ENCODE assay signal across 9 mouse cellular contexts in the genomic region with DNA sequence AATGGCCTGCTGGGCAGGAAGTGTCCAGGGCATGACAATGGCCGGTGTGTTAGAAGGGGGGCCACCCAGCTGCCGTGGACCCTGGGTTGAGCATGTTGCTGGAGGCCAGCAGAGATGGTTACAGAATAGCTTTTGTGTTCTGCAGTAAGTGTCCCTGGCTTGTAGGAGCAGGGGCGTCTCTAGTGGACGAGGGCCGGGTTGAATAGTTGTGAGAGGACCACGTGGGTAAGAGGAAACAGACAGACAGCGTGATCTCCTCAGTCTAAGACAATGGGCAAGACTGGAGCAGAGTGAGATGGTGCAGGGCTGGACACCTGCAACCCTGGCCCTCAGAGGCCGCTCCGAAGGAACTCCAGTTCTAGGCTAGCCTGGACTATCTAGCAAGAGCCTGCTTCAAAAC. TPM values are rescaled to one million over a fixed set of nuclear protein-coding genes. Genes with fewer than 3 reads are reported as not detected.
DNase-seq lines count a peak whose midpoint lies in the region; ATAC-seq and TF ChIP-seq lines count a peak whose summit lies in the region.
"Had no signal": no experiment of that assay in that cellular context is flagged by ENCODE, and none has a peak within 500 bp of the region (broad histone marks: within the 10 kb centered on the region; RNA-seq: fewer than 3 reads in every experiment).

No protein-coding gene starts in this region.

- DNase-seq in heart, postnatal 25 days (ENCODE audit: low spot score): no peak
- DNase-seq in thymus, adult 2 months: no peak
- no peak for DNase-seq in thymus, postnatal 25 days
- DNase-seq in adrenal gland, adult 8-10 months: no peak
- DNase-seq: kidney, postnatal 25 days had no signal

- H3K9ac ChIP-seq in heart, embryonic 15.5 days: peak overlapping the region; percentile 74
- no peak overlapping the region for H3K9ac ChIP-seq in liver, embryonic 12.5 days
- peak overlapping the region; percentile 79 for H3K9ac ChIP-seq in stomach, embryonic 16.5 days (ENCODE audit: low read length)
- no peak overlapping the region for H3K9ac ChIP-seq in midbrain, embryonic 16.5 days (ENCODE audit: low read depth, low read length)

- peak overlapping the region; percentile 96 for H3K27ac ChIP-seq in heart, embryonic 15.5 days
- H3K27ac ChIP-seq in thymus, adult 2 months (ENCODE audit: control insufficient read depth, insufficient read depth, low read length): peak overlapping the region; percentile 100
- no peak overlapping the region for H3K27ac ChIP-seq in liver, embryonic 12.5 days
- peak overlapping the region; percentile 93; the same call in 1 of the 2 replicates for H3K27ac ChIP-seq in stomach, embryonic 16.5 days (ENCODE audit: low read length)
- H3K27ac ChIP-seq in midbrain, embryonic 16.5 days (ENCODE audit: low read length): no peak overlapping the region

- peaks cover 80% of the 10 kb centered on the region for H3K4me1 ChIP-seq in heart, embryonic 15.5 days (replicated peaks)
- peaks cover 46% of the 10 kb centered on the region for H3K4me1 ChIP-seq in thymus, adult 2 months (replicated peaks; ENCODE audit: control insufficient read depth, insufficient read depth, low read length)
- peaks cover 91% of the 10 kb centered on the region for H3K4me1 ChIP-seq in liver, embryonic 12.5 days
- H3K4me1 ChIP-seq in stomach, embryonic 16.5 days (ENCODE audit: control insufficient read depth, insufficient read depth, low read length): peaks cover 61% of the 10 kb centered on the region
- peaks cover 13% of the 10 kb centered on the region for H3K4me1 ChIP-seq in midbrain, embryonic 16.5 days (ENCODE audit: control insufficient read depth, insufficient read depth, low read length)

- no peak for ATAC-seq in heart, embryonic 15.5 days (replicated peaks; ENCODE audit: insufficient number of reproducible peaks, insufficient read depth, low FRiP score, low read depth)
- no peak for ATAC-seq in liver, embryonic 12.5 days
- ATAC-seq in stomach, embryonic 16.5 days (ENCODE audit: insufficient read depth, low FRiP score): no peak
- ATAC-seq in midbrain, embryonic 16.5 days: no peak

- peak overlapping the region; percentile 66 for H3K4me3 ChIP-seq in heart, embryonic 15.5 days
- H3K4me3 ChIP-seq in thymus, adult 2 months (ENCODE audit: control insufficient read depth, insufficient read depth, low read length): peak overlapping the region; percentile 30
- no peak overlapping the region for H3K4me3 ChIP-seq in liver, embryonic 12.5 days
- peak overlapping the region; percentile 68 for H3K4me3 ChIP-seq in stomach, embryonic 16.5 days (replicated peaks; ENCODE audit: low read length)
- no peak overlapping the region for H3K4me3 ChIP-seq in midbrain, embryonic 16.5 days (ENCODE audit: low read depth, low read length)

- peak overlapping the region; percentile 90 for H3K4me2 ChIP-seq in heart, embryonic 15.5 days
- H3K4me2 ChIP-seq in liver, embryonic 12.5 days: peak overlapping the region; percentile 78
- peak overlapping the region; percentile 69 for H3K4me2 ChIP-seq in stomach, embryonic 16.5 days (ENCODE audit: low read depth, low read length)
- H3K4me2 ChIP-seq in midbrain, embryonic 16.5 days (ENCODE audit: low read length): no peak overlapping the region

- H3K36me3 ChIP-seq in heart, embryonic 15.5 days: no peaks in the 10 kb centered on the region
- H3K36me3 ChIP-seq in thymus, adult 2 months (ENCODE audit: control insufficient read depth, insufficient read depth, low read length): no peaks in the 10 kb centered on the region
- no peaks in the 10 kb centered on the region for H3K36me3 ChIP-seq in liver, embryonic 12.5 days
- no peaks in the 10 kb centered on the region for H3K36me3 ChIP-seq in stomach, embryonic 16.5 days (ENCODE audit: control insufficient read depth, insufficient read depth, low read length)
- H3K36me3 ChIP-seq in midbrain, embryonic 16.5 days (ENCODE audit: control insufficient read depth, insufficient read depth, low read length): no peaks in the 10 kb centered on the region

- WGBS in heart, embryonic 15.5 days: 37% methylated on average over 9 of the region's 9 CpGs
- WGBS in thymus, adult 2 months: 15% methylated on average over 9 of the region's 9 CpGs
- WGBS in liver, embryonic 12.5 days (ENCODE audit: insufficient replicate concordance): 56% methylated on average over 9 of the region's 9 CpGs
- 65% methylated on average over 9 of the region's 9 CpGs for WGBS in stomach, embryonic 16.5 days
- WGBS in midbrain, embryonic 16.5 days: 72% methylated on average over 9 of the region's 9 CpGs

- H3K9me3 ChIP-seq in heart, embryonic 15.5 days (replicated peaks): no peaks in the 10 kb centered on the region
- H3K9me3 ChIP-seq in liver, embryonic 12.5 days (replicated peaks): no peaks in the 10 kb centered on the region
- no peaks in the 10 kb centered on the region for H3K9me3 ChIP-seq in stomach, embryonic 16.5 days (replicated peaks; ENCODE audit: control insufficient read depth, low read length)
- no peaks in the 10 kb centered on the region for H3K9me3 ChIP-seq in midbrain, embryonic 16.5 days (replicated peaks; ENCODE audit: control insufficient read depth, low read length, poor library complexity, severe bottlenecking)

- no peak for TF ChIP-seq POLR2A in thymus, adult 2 months (IDR thresholded peaks at IDR 0.05; ENCODE audit: control insufficient read depth, extremely low read depth, insufficient read depth, low read length, poor library complexity)

- intact Hi-C loops in heart, postnatal 25 days (cut with DNase I): no loop called here

- no peaks in the 10 kb centered on the region for H3K27me3 ChIP-seq in heart, embryonic 15.5 days
- no peaks in the 10 kb centered on the region for H3K27me3 ChIP-seq in thymus, adult 2 months (ENCODE audit: control insufficient read depth, insufficient read depth, low read length)
- H3K27me3 ChIP-seq in liver, embryonic 12.5 days (replicated peaks): peaks cover 8% of the 10 kb centered on the region; the same call in 1 of the 2 replicates
- no peaks in the 10 kb centered on the region for H3K27me3 ChIP-seq in stomach, embryonic 16.5 days (ENCODE audit: control insufficient read depth, insufficient read depth, low read length)
- H3K27me3 ChIP-seq in midbrain, embryonic 16.5 days (ENCODE audit: control insufficient read depth, insufficient read depth, low read depth, low read length): peaks cover 14% of the 10 kb centered on the region; the same call in 1 of the 2 replicates

- TF ChIP-seq CTCF in thymus, adult 2 months (IDR thresholded peaks at IDR 0.05; ENCODE audit: borderline replicate concordance, control insufficient read depth, extremely low read depth, insufficient read depth, low read length, poor library complexity): no peak

RNA-seq across cellular contexts. Expression of gene Lrrfip1, which starts 57.2 kb away (rescaled TPM):
- polyA plus RNA-seq in heart, embryonic 15.5 days (2015; fragmentation: Nextera tagmentation; extraction: Ambion mirVana): 136 and 149 TPM in 2 replicates
- 10 to 100 TPM; 81.3 to 98.0 TPM for total RNA-seq in heart, postnatal 25 days (2021)
- polyA plus RNA-seq in thymus, adult 2 months (2012; rRNA removed): 24.1 and 31.8 TPM in 2 replicates
- 17.4 and 18.1 TPM in 2 replicates for polyA plus RNA-seq in liver, embryonic 12.5 days (2016; fragmentation: Nextera tagmentation; extraction: Ambion mirVana)
- 85.4 and 88.0 TPM in 2 replicates for polyA plus RNA-seq in stomach, embryonic 16.5 days (2015; fragmentation: Nextera tagmentation; extraction: Ambion mirVana)
- total RNA-seq in adrenal gland, adult 8-10 months (2022): 10 to 100 TPM; 50.3 to 77.4 (median 59.8) TPM
- 42.7 and 44.4 TPM in 2 replicates for polyA plus RNA-seq in midbrain, embryonic 16.5 days (2015; fragmentation: Nextera tagmentation; extraction: Ambion mirVana)

Comparison
In these comparisons a context has a peak if more than half of its experiments do, and no peak if none do; other contexts are left out.
1. H3K27ac ChIP-seq: peak in heart, embryonic 15.5 days (single experiment), thymus, adult 2 months (single experiment) and stomach, embryonic 16.5 days (single experiment); none in liver, embryonic 12.5 days (single experiment) and midbrain, embryonic 16.5 days (single experiment).
2. H3K4me3 ChIP-seq: peak in heart, embryonic 15.5 days (single experiment), thymus, adult 2 months (single experiment) and stomach, embryonic 16.5 days (single experiment); none in liver, embryonic 12.5 days (single experiment) and midbrain, embryonic 16.5 days (single experiment).
3. H3K9ac ChIP-seq: peak in heart, embryonic 15.5 days (single experiment) and stomach, embryonic 16.5 days (single experiment); none in liver, embryonic 12.5 days (single experiment) and midbrain, embryonic 16.5 days (single experiment).